Mouse (Mus musculus) spleen, adult 18-20 months (tissue): ENCODE results near the gene Sfta2.

Experiments
- DNase-seq, 2 experiments: peaks; one replicate each; pipeline ENCODE4 v3.0.0; 2022; ENCODE audit warnings: mixed read lengths in 2 of 2

Sfta2 gene

GRCm38 (mm10) chr17:35593786-35594185 lies 7.6 kb upstream of the Sfta2 start:
- DNase-seq = no peak

GRCm38 (mm10) chr17:35594456-35594855 lies 6.9 kb upstream of the Sfta2 start:
- no peak for DNase-seq

GRCm38 (mm10) chr17:35597399-35597798 lies 4.0 kb upstream of the Sfta2 start:
- DNase-seq = no peak

DNA sequence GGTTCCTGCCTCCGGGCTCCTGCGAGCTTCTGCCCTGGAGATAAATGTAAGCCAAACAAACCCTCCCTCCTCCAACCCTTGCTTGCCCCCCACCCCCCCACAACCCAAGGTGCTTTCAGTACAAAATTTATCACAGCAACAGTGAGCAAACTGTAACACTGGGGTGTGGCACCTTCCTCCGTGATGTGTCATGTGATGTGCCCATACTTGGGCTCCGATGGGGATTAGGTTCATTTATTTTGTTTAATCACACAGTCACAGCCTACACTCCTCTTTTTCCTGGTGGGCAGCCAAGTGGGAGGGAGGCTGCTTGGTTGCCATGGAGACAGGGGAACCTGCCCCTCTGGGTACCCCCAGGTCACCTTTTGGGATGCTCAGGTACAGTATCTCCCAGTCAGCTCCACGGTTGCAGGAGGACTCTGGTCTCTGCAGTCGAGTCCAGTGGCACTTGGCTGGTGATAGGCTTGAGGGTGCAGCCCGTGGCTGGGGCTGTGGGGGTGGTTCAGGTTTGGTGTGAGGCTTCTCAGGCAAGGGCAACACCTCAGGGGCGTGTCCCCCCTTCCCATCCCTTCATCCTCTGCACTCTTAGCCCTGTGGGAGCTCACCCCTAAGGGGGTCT lies 496 bp downstream of the Sfta2 start:
- DNase-seq = no peak

DNA sequence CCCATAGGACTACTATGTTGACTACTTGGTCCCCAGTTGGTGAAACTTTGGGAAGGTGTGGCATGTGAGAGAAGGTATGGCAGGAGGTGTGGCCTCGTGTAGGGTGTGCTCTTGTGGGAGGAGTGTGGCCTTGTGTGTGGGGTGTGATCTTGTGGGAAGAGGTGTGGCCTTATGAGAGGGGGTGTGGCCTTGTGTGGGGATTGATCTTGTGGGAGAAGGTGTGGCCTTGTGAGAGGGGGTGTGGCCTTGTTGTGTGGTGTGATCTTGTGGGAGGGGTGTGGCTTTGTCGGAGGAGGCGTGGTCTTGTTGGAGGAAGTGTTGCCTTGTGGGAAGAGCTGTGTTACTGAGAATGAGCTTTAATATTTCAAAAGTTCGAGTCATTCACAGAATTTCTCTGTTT lies 15.8 kb downstream of the Sfta2 start:
- DNase-seq = no peak

DNA sequence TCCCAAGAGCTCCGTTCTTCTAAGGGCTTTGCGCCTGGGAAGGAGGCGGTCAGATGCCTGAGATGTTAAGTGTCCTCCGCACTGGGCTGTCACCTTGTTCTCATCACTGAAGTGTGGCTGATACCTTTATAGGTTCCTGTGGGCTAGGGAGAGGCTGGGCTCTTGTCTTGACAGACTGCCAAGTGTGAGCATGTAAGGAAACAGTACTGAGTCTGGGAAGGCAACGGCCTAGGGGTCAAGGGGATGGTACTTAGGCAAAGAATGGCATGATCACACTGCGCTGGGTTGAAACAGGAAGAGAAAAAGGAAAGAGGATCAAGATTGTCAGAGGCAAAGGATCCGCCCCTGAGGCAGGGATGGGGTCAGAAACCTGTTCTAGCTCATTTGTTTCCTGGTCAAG lies 25.2 kb downstream of the Sfta2 start, which contains the start of gene Gm9573:
Gene Gm9573, minus strand, starts transcription at position 101 of the 400 bp plus-strand sequence.
- no peak for DNase-seq

DNA sequence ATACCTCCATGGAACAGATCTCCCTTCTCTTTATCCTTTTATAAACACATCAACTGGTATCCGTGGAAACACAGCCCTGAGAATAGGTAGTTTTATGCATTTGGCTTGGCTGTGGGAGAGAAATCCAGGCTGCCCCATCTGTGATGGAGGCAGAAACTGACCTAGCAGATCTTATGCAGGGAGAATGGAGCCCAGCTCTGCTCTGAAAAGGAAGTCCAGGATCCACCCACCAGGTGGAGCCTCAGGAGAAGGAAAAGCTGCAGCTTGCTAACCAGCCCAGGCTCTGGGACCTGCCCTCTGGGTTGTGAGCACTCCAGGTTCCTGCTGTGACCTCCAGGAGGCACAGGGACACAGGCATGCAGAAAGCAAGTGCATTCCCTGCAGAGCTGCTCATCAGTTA lies 32.6 kb downstream of the Sfta2 start:
- no peak for DNase-seq

DNA sequence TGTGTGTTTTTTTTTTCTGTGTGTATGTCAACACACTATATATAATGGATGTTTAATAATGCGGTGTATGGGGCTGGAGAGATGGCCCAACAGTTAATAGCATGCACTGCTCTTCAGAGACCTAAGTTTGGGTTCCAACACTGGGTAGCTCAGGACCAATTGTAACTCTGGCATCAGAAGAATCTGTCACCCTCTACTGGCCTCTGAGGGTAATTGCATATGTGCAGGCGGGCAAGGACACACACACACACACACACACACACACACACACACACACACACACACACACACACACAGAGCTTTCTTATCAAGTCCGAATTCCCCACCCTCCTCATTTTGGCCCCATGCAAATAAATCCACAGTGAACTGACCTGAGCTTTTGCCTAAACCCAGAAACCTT lies 33.9 kb downstream of the Sfta2 start:
- DNase-seq = no peak

DNA sequence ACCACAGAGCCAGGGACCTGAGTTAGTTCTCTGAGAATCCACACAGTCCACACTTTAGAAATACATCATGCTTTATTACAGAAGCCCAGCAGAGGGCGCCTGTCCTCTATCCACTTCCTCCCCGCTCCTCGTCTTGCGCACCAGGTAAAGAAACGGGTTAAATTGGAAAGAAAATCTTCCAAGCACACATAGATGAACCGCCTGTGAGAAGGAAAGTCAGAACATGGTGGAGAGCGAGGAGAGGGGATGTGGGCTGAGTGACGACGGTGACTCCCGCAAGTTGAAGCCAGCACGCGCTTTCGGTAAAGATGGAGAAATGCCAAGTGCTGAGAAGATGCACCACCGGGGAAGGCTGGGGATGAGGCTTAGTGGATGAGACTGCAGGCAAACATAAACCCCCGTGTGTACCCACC lies 34.4 kb downstream of the Sfta2 start:
- DNase-seq = peak in 1 of 2 experiments; percentile 62

- peak in 1 of 2 experiments; percentile 18 for DNase-seq
Measured at GRCm38 (mm10) chr17:35636363-35636762, 35.0 kb downstream of the Sfta2 start.

DNA sequence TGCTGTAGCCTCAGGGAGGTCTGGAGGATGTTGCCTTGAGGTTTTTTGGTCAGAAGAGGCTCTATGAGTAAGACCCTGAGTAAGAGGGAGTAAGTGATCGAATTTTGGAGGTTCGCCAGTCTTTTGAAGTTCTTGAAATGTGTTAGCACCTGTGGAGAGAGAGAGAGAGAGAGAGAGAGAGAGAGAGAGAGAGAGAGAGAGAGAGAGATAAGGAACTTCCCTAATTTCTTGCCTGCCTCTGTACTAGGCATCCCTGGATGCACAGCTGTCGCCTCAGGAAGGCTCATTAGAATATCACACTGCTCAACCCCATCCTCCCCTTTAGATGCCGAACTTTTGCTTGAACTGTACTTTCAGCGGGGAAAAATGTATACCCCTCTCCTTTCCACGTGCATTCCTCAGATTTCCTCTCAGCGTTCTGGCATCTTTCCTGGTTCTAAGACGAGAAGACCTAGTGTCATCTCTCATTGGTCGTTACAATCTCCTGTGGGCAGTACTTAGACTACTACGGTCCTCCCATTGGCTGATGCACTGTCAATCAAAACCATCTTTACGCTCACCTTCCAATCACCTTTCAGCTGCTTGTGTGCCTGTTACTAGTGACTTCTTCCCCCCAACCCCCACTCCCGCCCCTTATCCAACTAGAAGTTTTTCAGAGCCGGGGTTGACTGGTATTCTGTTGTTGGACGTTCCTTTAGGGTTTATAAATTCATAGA lies 37.3 kb downstream of the Sfta2 start:
- DNase-seq = peak in 1 of 2 experiments; percentile 17

DNA sequence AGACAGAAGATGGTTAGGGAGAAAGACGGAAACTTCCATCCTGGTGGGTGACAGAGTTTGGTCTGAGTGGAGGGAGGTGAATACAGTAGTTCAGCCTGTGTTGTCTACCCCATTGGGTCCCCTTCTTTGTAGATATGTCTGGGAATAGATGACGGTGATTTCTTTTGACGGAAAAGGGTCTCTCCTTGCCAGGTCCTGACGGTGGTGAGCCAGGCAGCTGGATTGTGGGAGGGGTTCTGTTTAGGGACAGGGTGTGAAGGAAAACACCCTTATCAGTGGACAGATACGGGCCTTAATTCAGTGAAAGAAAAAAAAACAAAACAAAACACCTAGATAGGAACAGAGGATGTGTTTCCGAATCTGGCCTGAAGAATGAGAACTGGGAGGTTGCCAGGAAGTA lies 38.0 kb downstream of the Sfta2 start:
- no peak for DNase-seq

- no peak for DNase-seq
Measured at GRCm38 (mm10) chr17:35643609-35644236, 42.4 kb downstream of the Sfta2 start, which contains the start of gene Mucl3. Mucl3 (minus strand) TSS chr17:35643695.

- DNase-seq = no peak
Measured at GRCm38 (mm10) chr17:35649429-35649828, 48.1 kb downstream of the Sfta2 start.

- DNase-seq = no peak
Measured at GRCm38 (mm10) chr17:35653086-35653485, 51.7 kb downstream of the Sfta2 start.

DNA sequence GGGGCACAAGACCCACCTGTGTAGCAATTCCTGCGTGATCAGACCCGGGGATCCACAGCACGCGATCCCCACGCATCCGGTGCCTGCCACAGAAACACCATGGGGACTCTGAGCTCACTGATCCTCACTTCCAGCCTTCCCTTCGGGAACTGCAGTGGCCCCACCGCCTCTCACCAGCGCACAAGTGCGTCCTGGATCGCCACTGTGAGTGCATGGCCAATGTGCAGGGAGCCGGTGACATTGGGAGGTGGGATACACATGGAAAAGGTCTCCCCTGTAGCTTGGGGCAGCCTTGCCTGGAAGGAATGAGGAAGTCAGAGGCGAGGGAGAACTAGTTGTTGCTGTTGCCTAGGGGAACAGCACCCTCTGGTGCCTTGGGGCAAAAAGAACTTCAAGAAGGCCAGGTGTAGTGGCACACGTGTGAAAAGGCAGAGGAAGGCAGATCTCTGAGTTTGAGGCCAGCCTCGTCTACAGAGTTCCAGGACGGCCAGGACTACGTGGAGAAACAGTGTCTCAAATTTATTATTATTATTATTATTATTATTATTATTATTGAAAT lies 64.7 kb downstream of the Sfta2 start:
- DNase-seq = peak in 1 of 2 experiments; percentile 23

- DNase-seq = no peak
Measured at GRCm38 (mm10) chr17:35666851-35667256, 65.5 kb downstream of the Sfta2 start.

GRCm38 (mm10) chr17:35667334-35668065 lies 66.2 kb downstream of the Sfta2 start, which contains the start of gene Vars2:
Vars2 (minus strand) TSS chr17:35667592.
- peak; percentile 94 to 99 for DNase-seq

GRCm38 (mm10) chr17:35669731-35670130 lies 68.4 kb downstream of the Sfta2 start:
- DNase-seq = no peak

DNA sequence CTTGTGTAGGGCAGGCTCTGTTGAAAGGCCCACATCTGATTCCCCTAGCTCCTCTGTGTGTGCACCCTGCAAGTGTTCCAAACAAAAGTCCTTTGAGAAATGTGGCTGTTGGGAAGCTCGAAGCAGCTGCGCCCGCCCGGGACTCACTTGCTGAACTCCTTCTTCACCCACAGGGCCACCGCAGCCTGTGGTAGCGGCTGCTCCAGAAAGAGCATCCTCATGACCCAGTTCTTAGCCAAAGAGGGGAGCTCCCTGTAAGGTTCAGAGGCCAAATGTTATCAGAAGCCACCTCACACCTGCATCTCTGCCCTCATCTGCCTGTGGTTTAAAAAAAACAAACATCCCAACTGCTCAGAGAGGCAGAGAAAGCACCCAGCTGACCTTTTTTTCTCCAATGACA lies 70.5 kb downstream of the Sfta2 start:
- DNase-seq = no peak

DNA sequence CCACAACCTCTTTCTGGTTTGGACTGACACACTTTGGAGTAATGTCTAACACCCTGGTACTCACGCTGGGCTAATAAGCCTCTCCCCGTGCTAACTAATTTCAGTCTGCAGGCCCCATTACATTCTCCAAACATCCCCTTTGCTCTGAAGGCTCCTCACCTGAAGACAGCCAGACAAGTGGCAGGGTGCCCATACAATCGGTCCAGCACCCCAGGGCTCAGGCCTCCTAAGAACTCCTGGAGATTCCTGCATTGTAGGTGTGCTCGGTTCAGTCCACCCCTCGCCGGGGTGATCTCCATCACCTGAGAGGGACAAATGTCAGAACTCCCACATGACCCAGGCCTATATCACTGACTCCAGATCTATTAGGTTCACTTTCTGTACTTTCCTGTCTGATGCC lies 71.2 kb downstream of the Sfta2 start:
- no peak for DNase-seq

DNA sequence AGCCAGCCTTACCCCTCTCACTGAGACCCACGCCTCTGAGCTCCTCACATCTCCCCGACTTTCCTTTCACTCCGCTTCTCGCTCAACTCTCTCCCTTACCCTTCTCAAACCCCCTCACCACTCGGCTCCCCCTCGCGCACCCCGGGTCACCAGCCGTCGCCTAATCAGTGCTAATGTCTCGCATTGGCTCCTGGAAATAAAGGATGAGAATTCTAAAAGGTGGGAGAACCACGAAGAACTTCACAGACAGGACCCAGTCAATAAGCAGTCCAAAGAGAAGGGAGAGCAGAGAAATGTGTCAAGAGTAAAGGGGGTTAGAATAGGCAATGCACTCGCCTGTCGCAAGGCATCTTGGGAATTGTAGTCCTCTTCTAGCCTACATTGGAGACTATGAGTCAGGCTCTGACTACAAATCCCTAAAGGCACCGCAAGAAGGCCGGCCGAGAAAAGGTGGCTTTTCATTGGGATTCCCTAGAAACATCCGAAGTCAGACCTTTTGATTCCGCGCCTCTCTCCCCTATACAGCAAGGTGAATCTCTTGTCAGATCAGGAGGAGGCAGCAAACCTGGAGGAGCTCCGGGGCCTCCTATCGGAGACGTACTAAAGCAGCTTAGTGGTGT lies 72.2 kb downstream of the Sfta2 start, which contains the start of gene Gtf2h4:
Gene Gtf2h4, minus strand, starts transcription at position 324 of the 620 bp plus-strand sequence.
- DNase-seq = peak; percentile 67 to 78
